Mouse (Mus musculus) olfactory bulb, adult 2 months (tissue): ENCODE data around the gene Kctd7.

Source experiments
- CTCF ChIP-seq: fragments of 200-500 bp; IDR thresholded peaks from 2 replicates; pipeline ENCODE4 v1.5.1; 2012; ENCODE audit warnings: low read depth, mild to moderate bottlenecking, low read length, moderate library complexity; ENCODE audit not compliant: insufficient read depth
- POLR2A ChIP-seq: fragments of 200-500 bp; IDR thresholded peaks from 2 replicates; pipeline ENCODE4 v1.6.1; 2012; ENCODE audit warnings: mild to moderate bottlenecking, low read depth, low read length, moderate library complexity; ENCODE audit not compliant: insufficient read depth

DNA sequence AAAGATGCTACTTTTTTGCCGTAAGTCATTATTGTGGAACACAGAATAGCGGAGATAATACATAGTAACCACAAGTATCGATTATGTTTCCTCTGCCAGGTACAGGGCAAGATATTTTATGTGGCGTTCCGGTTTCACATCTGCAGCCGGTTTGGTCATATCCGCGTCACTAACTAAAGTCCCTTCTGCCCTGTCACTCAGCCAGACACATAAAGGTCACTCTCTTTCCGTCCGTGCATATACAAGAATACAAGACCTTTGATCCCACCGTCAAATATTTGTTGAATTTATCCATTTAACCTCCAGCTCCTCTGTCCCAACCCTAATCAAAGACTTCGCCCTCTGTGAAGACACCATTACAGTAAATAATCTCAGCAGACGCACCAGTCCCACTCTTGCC, 8.1 kb upstream of the Kctd7 start:
- TF ChIP-seq CTCF, result no peak
- no peak for TF ChIP-seq POLR2A
